Mouse (Mus musculus): ENCODE results near the gene Tars. TPM values are rescaled to one million over a fixed set of nuclear protein-coding genes. Genes with fewer than 3 reads are reported as not detected.

The Tars gene
- polyA plus RNA-seq (2017; shearing (Covaris generic)), result 89.5 TPM

DNA sequence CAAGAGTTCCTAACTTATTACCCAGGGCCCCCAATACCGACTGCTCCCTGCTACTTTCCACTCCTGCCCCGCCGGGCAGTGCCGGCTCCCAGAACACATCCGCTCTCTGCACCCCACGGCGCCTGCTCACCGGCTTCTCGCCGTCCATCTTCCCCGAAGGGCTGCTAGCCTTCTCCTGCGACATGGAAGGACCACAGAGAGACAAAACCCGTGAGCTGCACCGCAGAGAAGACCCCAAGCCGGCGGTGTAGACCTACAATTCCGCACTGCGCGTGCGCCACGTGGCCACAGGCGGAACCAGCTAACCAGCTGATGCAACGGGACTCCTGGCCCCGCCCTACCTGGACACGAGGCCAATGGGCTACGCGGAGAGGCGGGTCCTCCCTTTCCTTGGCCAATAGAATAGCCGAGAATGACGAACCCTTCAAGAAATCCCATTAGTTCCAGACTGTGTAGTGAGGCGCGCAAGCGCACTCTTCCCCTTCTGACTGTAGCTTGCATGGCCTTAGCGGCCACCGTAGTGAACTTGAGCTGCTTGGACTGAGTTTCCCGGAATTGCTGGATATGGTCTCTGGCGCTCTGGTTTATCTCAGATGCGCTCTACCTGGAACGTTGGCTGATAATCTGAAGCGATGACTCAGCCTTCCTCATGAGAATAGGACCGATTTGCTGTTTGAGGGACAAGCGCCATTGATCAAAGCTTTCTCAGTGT is at the start of gene Tars:
Gene Tars (minus strand): TSS at position 310 of the 712 bp plus-strand sequence.

